Mouse (Mus musculus) testis, adult 2 months (tissue): ENCODE data around the gene Auts2. TPM values are rescaled to one million over a fixed set of nuclear protein-coding genes. Genes with fewer than 3 reads are reported as not detected.

Experiments
- H3K27ac ChIP-seq: fragments of 200-500 bp; 2 replicates; pipeline ENCODE4 v1.5.1; 2012; ENCODE audit warnings: low read depth, low read length; ENCODE audit not compliant: control insufficient read depth, insufficient read depth
- H3K27me3 ChIP-seq: fragments of 200-500 bp; 2 replicates; pipeline ENCODE4 v1.6.1; 2012; ENCODE audit warnings: mild to moderate bottlenecking, low read length, moderate library complexity; ENCODE audit not compliant: control insufficient read depth, insufficient read depth
- H3K36me3 ChIP-seq: fragments of 200-500 bp; 2 replicates; pipeline ENCODE4 v1.6.1; 2012; ENCODE audit warnings: mild to moderate bottlenecking, low read length; ENCODE audit not compliant: control insufficient read depth, insufficient read depth
- H3K4me1 ChIP-seq: fragments of 200-500 bp; 2 replicates; pipeline ENCODE4 v1.6.1; 2012; ENCODE audit warnings: low read length; ENCODE audit not compliant: control insufficient read depth, insufficient read depth
- H3K4me3 ChIP-seq: fragments of 200-500 bp; 2 replicates; pipeline ENCODE4 v1.5.1; 2012; ENCODE audit warnings: low read depth, mild to moderate bottlenecking, low read length, moderate library complexity, mixed read lengths; ENCODE audit not compliant: control insufficient read depth
- CTCF ChIP-seq: fragments of 200-500 bp; IDR thresholded peaks from 2 replicates; pipeline ENCODE4 v1.5.1; 2012; ENCODE audit warnings: low read depth, mild to moderate bottlenecking, inconsistent platforms, low read length, moderate library complexity; ENCODE audit not compliant: control insufficient read depth, insufficient read depth, insufficient replicate concordance
- POLR2A ChIP-seq: fragments of 200-500 bp; IDR thresholded peaks from 2 replicates; pipeline ENCODE4 v1.6.1; 2012; ENCODE audit warnings: low read depth, mild to moderate bottlenecking, inconsistent platforms, low read length, moderate library complexity; ENCODE audit not compliant: control insufficient read depth
- polyA plus RNA-seq: library from polyadenylated mRNA; depleted of rRNA; stranded (reverse); fragments of >200 nt; gene quantifications from 2 replicates; pipeline ENCODE4 v1.2.3, GENCODE M21; 2012

Auts2 gene
- polyA plus RNA-seq, 1 experiment, result 4.3 TPM

DNA sequence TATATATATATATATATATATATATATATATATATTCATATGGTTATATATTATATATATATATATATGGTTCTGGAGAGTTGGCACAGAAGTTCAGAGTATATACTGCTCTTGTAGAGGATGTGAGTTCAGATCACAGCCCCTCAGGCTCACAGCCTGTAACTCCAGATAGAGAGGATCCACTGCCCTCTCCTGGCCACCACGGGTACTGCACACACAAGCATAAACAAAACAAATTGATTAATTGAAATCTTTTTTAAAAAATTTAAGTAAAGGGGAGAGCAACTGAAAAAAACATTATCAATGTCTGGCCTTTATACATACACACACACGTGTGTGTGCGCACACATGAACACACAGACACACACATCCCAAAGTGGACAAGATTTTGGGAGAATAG lies 1120.4 kb downstream of the Auts2 start:
- Histone ChIP-seq H3K36me3 (no peaks in the 10 kb centered on the region), H3K27ac (no peak overlapping the region)
- TF ChIP-seq POLR2A (no peak), CTCF (peak; percentile 72; the same call in 1 of the 2 replicates)

DNA sequence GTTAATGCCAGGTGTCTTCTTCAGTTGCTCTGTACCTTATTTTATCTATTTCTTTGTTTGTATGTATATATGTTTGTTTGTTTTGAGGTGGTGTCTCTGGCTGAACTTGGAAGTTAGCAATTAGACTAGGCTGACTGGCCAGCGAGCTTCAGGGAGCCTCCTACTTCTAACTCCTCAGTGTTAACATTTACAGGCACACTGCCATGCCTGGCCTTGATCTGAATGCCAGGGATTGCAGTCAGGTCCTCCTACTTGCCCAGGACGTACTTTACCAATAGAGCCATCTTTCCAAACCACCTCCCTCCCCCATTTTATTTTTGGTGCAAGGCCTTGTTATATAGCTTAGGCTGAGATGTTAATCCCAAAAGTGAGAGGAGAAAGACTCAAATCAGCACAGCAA lies 1122.7 kb downstream of the Auts2 start:
- Histone ChIP-seq H3K36me3 (no peaks in the 10 kb centered on the region), H3K4me3 (no peak overlapping the region), H3K4me1 (no peaks in the 10 kb centered on the region), H3K27ac (no peak overlapping the region), H3K27me3 (no peaks in the 10 kb centered on the region)
- TF ChIP-seq CTCF (no peak), POLR2A (no peak)

More for the DNA sequence above, 1120.4 kb downstream of the Auts2 start:
- Histone ChIP-seq H3K4me3 (no peak overlapping the region), H3K27me3 (no peaks in the 10 kb centered on the region), H3K4me1 (no peaks in the 10 kb centered on the region; the same call in 1 of the 2 replicates)

DNA sequence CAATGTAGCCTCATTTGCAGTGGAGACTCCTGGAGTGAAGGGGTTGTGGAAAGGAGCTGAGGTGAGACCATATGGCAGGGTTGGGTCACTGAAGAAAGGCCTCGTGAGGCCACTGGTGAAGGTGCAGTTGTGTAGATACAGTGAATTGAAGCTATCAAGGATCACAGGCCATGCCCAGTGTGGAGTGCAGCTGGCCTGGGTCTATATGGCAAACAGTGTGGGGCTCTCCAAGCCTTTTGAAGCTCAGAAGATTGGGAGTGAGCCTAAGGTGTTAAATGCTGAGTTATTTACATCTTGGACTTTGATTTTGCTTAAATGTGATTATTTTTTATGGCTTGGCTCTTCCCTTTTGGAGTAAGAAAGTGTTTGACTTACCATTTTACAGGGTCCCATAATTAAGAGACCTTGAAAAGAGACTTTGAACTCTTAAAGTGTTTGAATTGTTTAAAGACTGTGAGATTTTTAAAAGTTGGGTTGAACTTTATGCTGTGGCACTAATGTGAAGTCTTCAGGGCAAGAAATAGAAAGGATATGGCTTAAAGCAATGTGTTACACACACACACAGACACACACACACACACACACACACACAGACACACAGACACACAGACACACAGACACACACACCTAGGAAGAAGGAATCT lies 1127.1 kb downstream of the Auts2 start:
- H3K36me3 ChIP-seq, result no peaks in the 10 kb centered on the region
- TF ChIP-seq POLR2A, result no peak
- TF ChIP-seq CTCF, result no peak
- no peaks in the 10 kb centered on the region for H3K4me1 ChIP-seq
- no peak overlapping the region for H3K27ac ChIP-seq
- no peak overlapping the region for H3K4me3 ChIP-seq
- H3K27me3 ChIP-seq, result no peaks in the 10 kb centered on the region

DNA sequence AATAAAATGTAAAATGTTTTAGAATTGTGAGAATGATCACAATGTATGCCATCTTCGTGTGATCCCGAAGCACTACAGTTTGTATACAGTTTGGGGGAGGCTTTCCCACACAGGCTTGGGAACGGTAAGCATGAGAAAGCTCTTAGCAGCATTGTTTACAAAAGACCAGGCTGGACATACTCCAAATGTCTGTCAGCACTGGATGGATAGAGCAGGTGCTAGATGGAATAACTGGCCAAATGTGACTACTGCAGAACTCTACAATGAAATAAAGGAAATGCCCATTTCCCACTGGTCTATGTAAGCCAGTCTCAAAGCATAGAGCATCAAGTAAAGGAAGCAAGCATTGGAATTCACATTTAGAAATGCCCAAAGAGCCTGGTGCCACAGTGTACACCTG lies 1144.9 kb downstream of the Auts2 start:
- no peak overlapping the region for H3K4me3 ChIP-seq
- H3K36me3 ChIP-seq, result no peaks in the 10 kb centered on the region
- no peak for TF ChIP-seq CTCF
- no peak for TF ChIP-seq POLR2A
- no peaks in the 10 kb centered on the region for H3K27me3 ChIP-seq
- no peaks in the 10 kb centered on the region for H3K4me1 ChIP-seq
- no peak overlapping the region for H3K27ac ChIP-seq

DNA sequence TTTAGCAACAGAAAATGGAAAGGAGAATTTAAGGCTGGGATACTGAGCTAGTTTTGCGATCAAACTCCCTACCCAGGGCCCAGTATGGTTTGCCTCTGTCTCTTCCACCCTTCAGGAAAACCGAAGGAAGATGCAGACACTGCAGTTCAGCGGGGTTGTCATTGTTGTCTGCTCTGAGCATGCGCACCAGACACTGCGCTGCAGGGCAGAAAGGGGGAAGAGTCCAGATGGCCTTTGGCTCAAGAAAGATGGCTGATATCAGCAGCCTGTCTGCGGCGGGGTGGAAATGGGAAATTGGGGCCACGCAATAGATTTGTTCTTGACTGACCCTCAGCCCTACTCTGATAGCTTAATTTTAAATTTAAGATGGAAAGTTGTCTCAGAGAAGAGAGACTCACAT lies 1147.4 kb downstream of the Auts2 start:
- Histone ChIP-seq H3K4me3 (no peak overlapping the region), H3K27me3 (no peaks in the 10 kb centered on the region), H3K4me1 (no peaks in the 10 kb centered on the region), H3K27ac (no peak overlapping the region), H3K36me3 (no peaks in the 10 kb centered on the region)
- TF ChIP-seq CTCF, result no peak
- no peak for TF ChIP-seq POLR2A
